Mouse (Mus musculus) liver, adult (tissue): ENCODE results near the gene Cnn1.

Experiments
- GATA4 ChIP-seq: IDR thresholded peaks from 2 replicates; pipeline ENCODE4 v1.6.1; 2014; ENCODE audit warnings: mild to moderate bottlenecking, low read length; ENCODE audit not compliant: insufficient replicate concordance

Cnn1 gene

GRCm38 (mm10) chr9:22066433-22066832 lies 32.6 kb upstream of the Cnn1 start:
- no peak for TF ChIP-seq GATA4

GRCm38 (mm10) chr9:22067195-22067594 lies 31.8 kb upstream of the Cnn1 start:
- TF ChIP-seq GATA4, result no peak

- no peak for TF ChIP-seq GATA4
These were observed 29.0 kb upstream of the Cnn1 start for GRCm38 (mm10) chr9:22069881-22070553.

- peak; percentile 8; the same call in 1 of the 2 replicates for TF ChIP-seq GATA4
These were observed 28.0 kb upstream of the Cnn1 start, which contains the start of the genes Gm49318 and Zfp653 for GRCm38 (mm10) chr9:22070791-22071573. TSS of gene Gm49318 (minus strand) at chr9:22071259. TSS of gene Zfp653 (minus strand) at chr9:22071376.

GRCm38 (mm10) chr9:22072276-22072675 lies 26.7 kb upstream of the Cnn1 start:
- TF ChIP-seq GATA4, result no peak

GRCm38 (mm10) chr9:22076223-22076622 lies 22.8 kb upstream of the Cnn1 start:
- TF ChIP-seq GATA4, result no peak

- no peak for TF ChIP-seq GATA4
These were observed 14.4 kb upstream of the Cnn1 start for GRCm38 (mm10) chr9:22084667-22085021.

GRCm38 (mm10) chr9:22085022-22085834 lies 13.8 kb upstream of the Cnn1 start, which contains the start of gene Ecsit:
TSS of gene Ecsit (minus strand) at chr9:22085438.
- no peak for TF ChIP-seq GATA4

- TF ChIP-seq GATA4, result no peak
These were observed 13.0 kb upstream of the Cnn1 start for GRCm38 (mm10) chr9:22086012-22086411.

GRCm38 (mm10) chr9:22087034-22087618 lies 11.9 kb upstream of the Cnn1 start:
- no peak for TF ChIP-seq GATA4

GRCm38 (mm10) chr9:22089281-22089680 lies 9.7 kb upstream of the Cnn1 start:
- TF ChIP-seq GATA4, result no peak

GRCm38 (mm10) chr9:22089986-22090385 lies 9.0 kb upstream of the Cnn1 start:
- TF ChIP-seq GATA4, result no peak

GRCm38 (mm10) chr9:22092746-22093145 lies 6.3 kb upstream of the Cnn1 start:
- no peak for TF ChIP-seq GATA4

- no peak for TF ChIP-seq GATA4
These were observed 3.1 kb upstream of the Cnn1 start for GRCm38 (mm10) chr9:22095854-22096307.

- no peak for TF ChIP-seq GATA4
These were observed 906 bp downstream of the Cnn1 start for GRCm38 (mm10) chr9:22099922-22100321.
